Mouse (Mus musculus): Measurements from ENCODE around the gene Olfr1205.

Olfr1205 gene

DNA sequence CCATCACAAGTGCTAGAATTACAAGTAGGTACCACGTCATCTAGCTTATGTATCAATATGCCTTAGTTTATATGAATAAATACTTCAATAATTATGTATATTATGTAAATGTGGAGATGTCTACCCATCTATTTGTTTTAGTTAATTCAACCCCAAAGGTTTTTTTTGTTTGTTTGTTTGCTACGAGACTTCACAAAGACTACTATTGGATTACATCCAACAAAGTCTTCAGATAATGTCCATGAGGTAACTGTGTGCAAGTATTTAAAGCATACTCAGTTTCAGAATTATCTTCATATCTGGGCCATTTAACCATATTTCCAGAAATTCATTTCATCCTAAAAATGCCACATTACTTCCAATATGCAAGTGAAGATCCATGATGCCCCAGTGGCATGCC is at the start of gene Olfr1205:
Gene Olfr1205 (plus strand): TSS at position 301 of the 400 bp plus-strand sequence.
- no peak for DNase-seq

DNA sequence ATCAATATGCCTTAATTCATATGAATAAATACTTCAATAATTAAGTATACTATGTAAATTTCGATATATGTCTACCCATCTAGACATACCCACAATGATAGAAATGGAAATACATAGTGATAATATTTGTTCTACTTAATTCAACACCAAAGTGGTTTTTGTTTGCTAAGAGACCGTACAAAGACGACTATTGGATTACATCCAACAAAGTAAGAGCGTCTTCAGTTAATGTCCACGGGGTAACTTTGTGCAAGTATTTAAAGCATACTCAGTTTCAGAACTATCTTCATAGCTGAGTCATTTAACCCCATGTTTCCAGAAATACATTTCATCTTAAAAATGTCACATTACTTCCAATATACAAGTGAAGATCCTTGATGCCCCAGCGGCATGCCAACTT is 36.8 kb upstream of the Olfr1205 start, which contains the start of gene Olfr1201:
Gene Olfr1201 (plus strand): TSS at position 301 of the 400 bp plus-strand sequence.
- no peak for DNase-seq

DNA sequence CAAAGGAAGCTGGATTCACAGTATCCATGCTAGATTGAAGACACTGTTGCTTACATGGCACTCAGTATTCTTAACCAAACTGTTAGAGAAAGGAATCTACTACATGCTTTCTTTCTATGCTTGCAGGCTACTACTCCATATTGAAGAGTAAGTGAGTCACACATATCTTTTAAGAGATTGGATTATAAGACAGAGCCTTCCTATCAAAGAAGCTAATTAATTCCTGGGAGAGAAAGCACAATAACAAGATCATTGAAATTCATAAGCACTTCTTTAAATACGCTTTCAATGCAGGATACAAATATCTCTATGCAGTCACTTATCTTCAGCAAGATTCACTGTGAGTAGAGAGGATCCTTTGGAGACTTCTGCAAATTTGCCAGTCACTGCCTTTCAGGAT is 15.3 kb upstream of the Olfr1205 start, which contains the start of gene Olfr1202:
Gene Olfr1202 (plus strand): TSS at position 301 of the 400 bp plus-strand sequence.
- DNase-seq, result no peak

DNA sequence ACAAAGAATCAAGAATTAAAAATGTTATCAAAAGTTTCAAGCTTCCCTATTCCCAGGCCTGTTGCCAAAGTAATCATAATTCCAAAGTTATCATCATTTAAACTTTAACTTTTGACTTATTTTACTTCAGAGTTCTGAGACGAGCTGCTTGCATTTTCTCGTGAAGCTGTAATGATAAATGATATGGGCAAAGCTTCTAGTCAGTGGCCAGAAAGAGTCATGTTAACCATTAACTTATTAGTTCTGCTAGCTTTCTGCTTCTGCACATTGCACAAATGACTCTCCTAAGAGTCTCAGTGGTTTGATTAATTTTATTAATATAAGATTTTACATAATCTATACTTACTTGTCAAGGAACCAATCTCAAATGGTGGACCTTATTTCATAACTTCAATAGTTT is 8.9 kb downstream of the Olfr1205 start:
- DNase-seq, result no peak

DNA sequence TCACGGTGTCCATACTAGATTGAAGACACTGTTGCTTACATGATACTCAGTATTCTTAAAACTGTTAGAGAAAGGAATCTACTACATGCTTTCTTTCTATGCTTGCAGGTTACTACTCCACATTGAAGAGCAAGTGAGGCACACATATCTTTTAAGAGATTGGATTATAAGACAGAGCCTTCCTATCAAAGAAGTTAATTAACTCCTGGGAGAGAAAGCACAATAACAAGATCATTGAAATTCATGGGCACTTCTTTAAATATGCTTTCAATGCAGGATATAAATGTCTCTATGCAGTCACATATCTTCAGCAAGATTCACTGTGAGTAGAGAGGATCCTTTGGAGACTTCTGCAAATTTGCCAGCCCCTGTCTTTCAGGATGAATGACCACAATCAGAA is 19.5 kb downstream of the Olfr1205 start, which contains the start of gene Olfr1204:
Gene Olfr1204 (plus strand): TSS at position 301 of the 400 bp plus-strand sequence.
- no peak for DNase-seq

DNA sequence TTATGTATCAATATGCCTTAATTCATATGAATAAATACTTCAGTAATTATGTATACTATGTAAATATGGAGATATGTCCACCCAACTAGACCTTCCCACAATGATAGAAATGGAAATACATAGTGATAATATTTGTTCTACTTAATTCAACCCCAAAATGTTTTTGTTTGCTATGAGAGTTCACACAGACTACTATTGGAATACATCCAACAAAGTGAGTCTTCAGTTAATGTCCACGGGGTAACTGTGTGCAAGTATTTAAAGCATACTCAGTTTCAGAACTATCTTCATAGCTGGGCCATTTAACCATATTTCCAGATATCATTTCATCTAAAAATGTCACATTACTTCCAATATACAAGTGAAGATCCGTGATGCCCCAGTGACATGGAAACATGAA is 33.4 kb downstream of the Olfr1205 start, which contains the start of gene Olfr1206:
Gene Olfr1206 (plus strand): TSS at position 301 of the 400 bp plus-strand sequence.
- no peak for DNase-seq

Measured in cerebellum, adult 11-12 months (tissue).